Mouse (Mus musculus): ENCODE results near the gene Alas2. TPM values are rescaled to one million over a fixed set of nuclear protein-coding genes. Genes with fewer than 3 reads are reported as not detected.
A peak's percentile ranks its signal among the peaks of the same experiment; 100 is the strongest.

The Alas2 gene
- polyA plus RNA-seq, 1 experiment from 2014 or later = 45.9 TPM

DNA sequence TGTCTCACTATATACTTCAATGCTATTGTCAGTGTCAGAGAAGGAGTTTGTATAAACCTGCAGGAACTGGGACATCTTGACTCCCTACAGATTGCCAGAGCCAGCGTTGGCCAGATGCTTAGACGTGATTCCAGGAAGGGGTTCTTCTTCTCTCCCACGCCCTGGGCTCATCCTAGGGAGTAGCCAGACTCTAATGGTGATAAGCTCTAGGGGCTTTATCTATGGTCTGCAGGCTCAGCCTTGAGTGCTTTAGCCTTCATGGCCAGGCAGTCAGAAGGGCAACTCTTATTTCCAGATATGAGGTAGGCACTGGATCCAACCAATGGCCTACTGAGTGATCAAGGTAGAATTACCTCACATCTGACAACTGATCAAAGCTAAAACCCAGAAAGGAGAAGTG is 2.5 kb downstream of the Alas2 start:
- Histone ChIP-seq H3K4me2 (ENCODE audit: low read length) (no peak overlapping the region), H3K27ac (ENCODE audit: low read length) (no peak overlapping the region), H3K36me3 (ENCODE audit: control insufficient read depth, insufficient read depth, low read length) (peaks cover 2% of the 10 kb centered on the region; the same call in 1 of the 2 replicates), H3K4me1 (ENCODE audit: control insufficient read depth, insufficient read depth, low read length) (no peaks in the 10 kb centered on the region), H3K9me3 (replicated peaks; ENCODE audit: control insufficient read depth, low read length, poor library complexity, severe bottlenecking) (no peaks in the 10 kb centered on the region), H3K27me3 (ENCODE audit: control insufficient read depth, insufficient read depth, low read depth, low read length) (no peaks in the 10 kb centered on the region), H3K9ac (ENCODE audit: low read depth, low read length) (no peak overlapping the region), H3K4me3 (ENCODE audit: low read depth, low read length) (no peak overlapping the region)
- 86% methylated on average over 3 of the region's 3 CpGs for WGBS
- ATAC-seq = no peak

DNA sequence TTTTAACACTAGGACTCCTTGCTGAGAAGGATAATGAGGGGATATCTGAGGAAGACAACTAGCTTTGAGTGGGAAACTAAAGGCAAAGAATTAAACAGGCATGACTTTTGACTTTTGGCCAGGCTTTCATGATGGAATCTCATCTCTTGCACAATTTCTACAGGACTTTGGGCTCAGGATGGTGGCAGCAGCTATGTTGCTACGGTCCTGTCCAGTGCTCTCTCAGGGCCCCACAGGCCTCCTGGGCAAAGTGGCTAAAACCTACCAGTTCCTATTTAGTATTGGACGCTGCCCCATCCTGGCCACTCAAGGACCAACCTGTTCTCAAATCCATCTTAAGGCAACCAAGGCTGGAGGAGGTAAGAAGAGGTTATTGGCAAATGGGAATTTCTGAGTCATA is 4.8 kb downstream of the Alas2 start:
- no peak for ATAC-seq
- WGBS = 90% methylated on average over 2 of the region's 2 CpGs

DNA sequence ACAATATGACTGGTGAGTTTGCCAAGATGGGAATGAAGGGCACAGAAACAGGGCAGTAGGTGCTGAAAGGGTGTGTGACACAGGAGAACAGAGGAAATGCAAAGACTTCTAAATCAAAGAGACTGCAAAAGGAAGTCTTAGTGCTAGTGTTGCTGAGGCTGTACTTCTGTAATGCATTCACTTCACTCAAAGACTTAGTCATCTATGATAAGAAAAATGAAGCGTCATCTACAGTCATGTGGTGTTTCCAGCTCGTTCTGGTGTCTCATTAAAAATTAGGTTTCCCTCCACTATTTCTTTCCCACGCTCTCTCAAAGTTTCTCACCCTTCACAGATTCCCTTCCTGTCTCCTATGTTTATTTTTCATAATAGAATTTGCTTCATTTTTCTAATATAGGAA is 6.9 kb downstream of the Alas2 start:
- H3K4me3 ChIP-seq (ENCODE audit: low read depth, low read length) = no peak overlapping the region
- WGBS = 88% methylated on average over 3 of the region's 3 CpGs
- no peaks in the 10 kb centered on the region for H3K9me3 ChIP-seq (replicated peaks; ENCODE audit: control insufficient read depth, low read length, poor library complexity, severe bottlenecking)
- no peak overlapping the region for H3K27ac ChIP-seq (ENCODE audit: low read length)
- H3K4me1 ChIP-seq (ENCODE audit: control insufficient read depth, insufficient read depth, low read length) = no peaks in the 10 kb centered on the region
- H3K27me3 ChIP-seq (ENCODE audit: control insufficient read depth, insufficient read depth, low read depth, low read length) = no peaks in the 10 kb centered on the region
- peaks cover 2% of the 10 kb centered on the region; the same call in 1 of the 2 replicates for H3K36me3 ChIP-seq (ENCODE audit: control insufficient read depth, insufficient read depth, low read length)
- H3K4me2 ChIP-seq (ENCODE audit: low read length) = no peak overlapping the region
- no peak overlapping the region for H3K9ac ChIP-seq (ENCODE audit: low read depth, low read length)
- no peak for ATAC-seq

More for the DNA sequence above, 4.8 kb downstream of the Alas2 start:
- Histone ChIP-seq H3K27ac (ENCODE audit: low read length) (no peak overlapping the region), H3K9me3 (replicated peaks; ENCODE audit: control insufficient read depth, low read length, poor library complexity, severe bottlenecking) (no peaks in the 10 kb centered on the region), H3K36me3 (ENCODE audit: control insufficient read depth, insufficient read depth, low read length) (peaks cover 2% of the 10 kb centered on the region; the same call in 1 of the 2 replicates), H3K27me3 (ENCODE audit: control insufficient read depth, insufficient read depth, low read depth, low read length) (no peaks in the 10 kb centered on the region), H3K4me3 (ENCODE audit: low read depth, low read length) (no peak overlapping the region), H3K4me1 (ENCODE audit: control insufficient read depth, insufficient read depth, low read length) (no peaks in the 10 kb centered on the region), H3K4me2 (ENCODE audit: low read length) (no peak overlapping the region), H3K9ac (ENCODE audit: low read depth, low read length) (no peak overlapping the region)

DNA sequence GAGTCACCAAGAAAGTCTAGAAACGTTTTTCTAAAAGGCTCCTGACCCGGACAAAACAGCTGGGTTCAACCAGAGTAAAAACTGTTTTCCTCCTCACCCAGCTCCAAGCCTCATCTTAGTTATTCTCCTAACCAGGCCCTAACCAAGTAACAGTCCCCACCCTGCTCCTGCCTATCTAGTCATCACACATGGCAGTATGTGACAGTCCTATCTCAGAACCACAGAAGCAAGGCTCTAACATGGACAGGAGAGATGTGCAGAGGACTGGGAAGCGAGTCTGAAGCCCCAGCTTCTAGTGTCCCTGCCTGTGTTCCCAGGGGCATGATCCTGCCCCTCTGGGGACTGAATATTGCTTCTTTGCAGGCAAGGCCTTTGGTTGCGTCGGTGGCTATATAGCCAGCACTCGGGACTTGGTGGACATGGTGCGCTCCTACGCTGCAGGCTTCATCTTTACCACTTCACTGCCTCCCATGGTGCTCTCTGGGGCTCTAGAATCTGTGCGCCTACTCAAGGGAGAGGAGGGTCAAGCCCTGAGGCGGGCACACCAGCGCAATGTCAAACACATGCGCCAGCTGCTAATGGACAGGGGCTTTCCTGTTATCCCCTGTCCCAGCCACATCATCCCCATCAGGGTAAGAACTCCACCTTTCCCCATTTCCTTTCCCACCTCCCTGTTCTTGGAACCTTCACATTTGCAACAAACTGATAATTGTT is 17.6 kb downstream of the Alas2 start:
- Histone ChIP-seq H3K27ac (ENCODE audit: low read length) (no peak overlapping the region), H3K9me3 (replicated peaks; ENCODE audit: control insufficient read depth, low read length, poor library complexity, severe bottlenecking) (no peaks in the 10 kb centered on the region), H3K4me2 (ENCODE audit: low read length) (no peak overlapping the region), H3K4me3 (ENCODE audit: low read depth, low read length) (no peak overlapping the region), H3K4me1 (ENCODE audit: control insufficient read depth, insufficient read depth, low read length) (no peaks in the 10 kb centered on the region), H3K36me3 (ENCODE audit: control insufficient read depth, insufficient read depth, low read length) (no peaks in the 10 kb centered on the region), H3K27me3 (ENCODE audit: control insufficient read depth, insufficient read depth, low read depth, low read length) (no peaks in the 10 kb centered on the region), H3K9ac (ENCODE audit: low read depth, low read length) (no peak overlapping the region)
- ATAC-seq = no peak
- 89% methylated on average over 12 of the region's 12 CpGs for WGBS

DNA sequence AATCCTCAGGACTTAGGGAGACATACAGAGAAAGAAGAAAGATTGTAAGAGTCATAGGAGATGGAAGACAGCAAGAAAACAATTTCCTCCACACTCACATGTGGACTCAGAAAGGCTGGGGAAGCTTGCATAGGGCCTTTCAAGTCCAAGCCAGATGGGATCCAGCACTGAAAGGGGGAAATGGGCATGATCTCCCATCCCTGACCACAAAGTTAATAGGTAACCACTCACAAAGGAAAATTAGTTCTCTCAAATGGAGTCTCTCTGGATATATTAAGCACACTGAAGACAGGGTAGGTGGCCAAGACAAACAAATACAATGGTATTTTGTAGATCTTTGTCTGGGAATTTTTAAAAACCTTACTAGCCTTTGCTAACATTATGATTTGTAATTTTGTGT is 34.7 kb downstream of the Alas2 start:
- no peaks in the 10 kb centered on the region for H3K27me3 ChIP-seq (ENCODE audit: control insufficient read depth, insufficient read depth, low read depth, low read length)
- H3K4me3 ChIP-seq (ENCODE audit: low read depth, low read length) = no peak overlapping the region
- no peaks in the 10 kb centered on the region for H3K9me3 ChIP-seq (replicated peaks; ENCODE audit: control insufficient read depth, low read length, poor library complexity, severe bottlenecking)
- H3K4me1 ChIP-seq (ENCODE audit: control insufficient read depth, insufficient read depth, low read length) = peaks cover 2% of the 10 kb centered on the region; the same call in 1 of the 2 replicates
- ATAC-seq = no peak
- H3K9ac ChIP-seq (ENCODE audit: low read depth, low read length) = no peak overlapping the region
- no peak overlapping the region for H3K27ac ChIP-seq (ENCODE audit: low read length)
- H3K4me2 ChIP-seq (ENCODE audit: low read length) = no peak overlapping the region
- H3K36me3 ChIP-seq (ENCODE audit: control insufficient read depth, insufficient read depth, low read length) = peaks cover 13% of the 10 kb centered on the region

DNA sequence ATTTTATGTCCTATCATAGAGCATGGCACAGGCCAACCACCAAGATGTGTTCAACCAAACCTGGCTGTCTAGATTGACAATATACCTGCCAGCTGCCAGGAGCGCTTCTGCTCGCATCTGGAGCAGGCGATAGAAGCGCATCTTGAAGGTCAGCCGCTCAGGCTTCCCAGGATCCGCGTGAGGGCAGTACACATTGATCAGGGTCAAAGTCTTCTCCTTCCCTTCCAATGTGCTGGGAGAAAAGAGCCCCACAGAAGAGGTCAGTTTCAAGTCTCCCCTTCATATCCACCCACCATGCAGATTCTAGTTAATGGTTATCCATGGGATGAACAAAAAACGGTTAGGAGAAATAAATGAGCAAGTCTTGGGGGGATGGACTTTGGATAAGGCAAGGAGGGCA is 37.9 kb downstream of the Alas2 start:
- H3K9ac ChIP-seq (ENCODE audit: low read depth, low read length) = no peak overlapping the region
- no peaks in the 10 kb centered on the region for H3K9me3 ChIP-seq (replicated peaks; ENCODE audit: control insufficient read depth, low read length, poor library complexity, severe bottlenecking)
- H3K36me3 ChIP-seq (ENCODE audit: control insufficient read depth, insufficient read depth, low read length) = peaks cover 13% of the 10 kb centered on the region
- H3K4me3 ChIP-seq (ENCODE audit: low read depth, low read length) = no peak overlapping the region
- peaks cover 2% of the 10 kb centered on the region; the same call in 1 of the 2 replicates for H3K4me1 ChIP-seq (ENCODE audit: control insufficient read depth, insufficient read depth, low read length)
- no peak for ATAC-seq
- no peak overlapping the region for H3K27ac ChIP-seq (ENCODE audit: low read length)
- WGBS = 96% methylated on average over 8 of the region's 8 CpGs
- H3K27me3 ChIP-seq (ENCODE audit: control insufficient read depth, insufficient read depth, low read depth, low read length) = no peaks in the 10 kb centered on the region
- no peak overlapping the region for H3K4me2 ChIP-seq (ENCODE audit: low read length)

DNA sequence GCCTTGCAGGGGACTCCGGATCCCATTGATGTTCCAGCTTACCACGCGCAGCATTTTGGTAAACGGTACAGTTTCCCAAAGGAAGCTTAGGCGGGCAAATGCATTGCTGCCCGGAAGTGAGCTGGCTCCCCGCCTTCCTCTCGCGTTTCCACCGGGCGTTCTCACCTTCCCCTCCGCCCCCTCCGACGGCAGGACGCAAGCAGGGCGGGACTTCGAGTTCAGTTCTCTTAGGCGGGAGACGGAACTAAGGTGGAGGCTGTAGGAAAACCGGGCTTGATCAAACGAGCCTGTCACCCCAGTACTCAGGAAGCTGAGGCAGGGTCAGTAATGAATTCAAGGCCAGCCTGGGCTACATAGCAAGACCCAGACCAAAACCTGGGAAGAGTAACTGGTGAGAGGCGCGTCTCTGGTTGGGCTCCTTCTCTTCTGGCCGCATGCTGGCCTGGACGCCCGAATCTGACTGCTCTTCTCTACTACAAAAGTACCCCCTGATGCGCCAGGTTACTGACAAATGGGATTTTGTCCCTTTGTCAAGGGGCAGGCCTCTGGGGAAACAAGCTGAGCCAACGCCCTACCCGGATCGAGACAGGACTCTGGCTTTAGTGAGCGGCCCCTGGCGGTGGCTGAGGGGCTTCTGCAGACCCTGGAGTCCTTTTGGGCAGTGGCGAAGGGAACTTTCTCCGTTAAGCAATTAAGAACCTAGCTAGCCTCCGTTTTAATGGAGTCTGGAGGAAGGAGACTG is 41.0 kb downstream of the Alas2 start, which contains the start of gene Pfkfb1:
Gene Pfkfb1 (plus strand): TSS at position 207 of the 742 bp plus-strand sequence.
- H3K36me3 ChIP-seq (ENCODE audit: control insufficient read depth, insufficient read depth, low read length) = peaks cover 4% of the 10 kb centered on the region; the same call in 1 of the 2 replicates
- H3K4me3 ChIP-seq (ENCODE audit: low read depth, low read length) = peak within 1 kb of the TSS; percentile 54
- 19% methylated on average over 34 of the region's 35 CpGs for WGBS
- H3K4me1 ChIP-seq (ENCODE audit: control insufficient read depth, insufficient read depth, low read length) = peaks cover 2% of the 10 kb centered on the region; the same call in 1 of the 2 replicates
- H3K9me3 ChIP-seq (replicated peaks; ENCODE audit: control insufficient read depth, low read length, poor library complexity, severe bottlenecking) = no peaks in the 10 kb centered on the region
- peak within 1 kb of the TSS; percentile 68 for H3K9ac ChIP-seq (ENCODE audit: low read depth, low read length)
- peak within 1 kb of the TSS; percentile 80 for H3K27ac ChIP-seq (ENCODE audit: low read length)
- peak within 1 kb of the TSS; percentile 63 for H3K4me2 ChIP-seq (ENCODE audit: low read length)
- peak; percentile 97 for ATAC-seq
- H3K27me3 ChIP-seq (ENCODE audit: control insufficient read depth, insufficient read depth, low read depth, low read length) = no peaks in the 10 kb centered on the region

DNA sequence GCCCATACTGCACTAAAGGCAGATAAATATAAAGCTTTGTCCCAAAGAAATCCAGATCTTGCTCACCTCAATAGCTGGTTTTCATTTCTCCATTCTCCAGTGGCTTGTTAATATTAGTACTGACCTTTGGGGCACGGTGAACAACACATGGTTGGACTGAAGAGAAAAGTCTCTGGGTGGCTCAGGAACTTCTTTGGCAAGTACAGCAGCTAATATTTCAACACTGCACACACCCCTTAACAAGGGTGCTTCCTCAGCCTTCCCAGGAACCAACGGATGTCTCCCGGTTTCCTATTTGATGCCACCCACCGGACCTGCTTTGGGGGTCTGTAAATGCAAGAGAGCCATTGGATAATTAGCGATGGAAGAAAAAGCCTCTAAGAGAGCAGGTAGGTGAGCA is 42.5 kb downstream of the Alas2 start, which contains the start of gene Apex2:
Gene Apex2 (minus strand): TSS at position 173 of the 400 bp plus-strand sequence.
- Histone ChIP-seq H3K4me2 (ENCODE audit: low read length) (peak within 1 kb of the TSS; percentile 63), H3K27me3 (ENCODE audit: control insufficient read depth, insufficient read depth, low read depth, low read length) (no peaks in the 10 kb centered on the region; the same call in 1 of the 2 replicates), H3K9ac (ENCODE audit: low read depth, low read length) (no peak within 1 kb of the TSS), H3K27ac (ENCODE audit: low read length) (no peak within 1 kb of the TSS), H3K9me3 (replicated peaks; ENCODE audit: control insufficient read depth, low read length, poor library complexity, severe bottlenecking) (no peaks in the 10 kb centered on the region), H3K36me3 (ENCODE audit: control insufficient read depth, insufficient read depth, low read length) (no peaks in the 10 kb centered on the region; the same call in 1 of the 2 replicates), H3K4me1 (ENCODE audit: control insufficient read depth, insufficient read depth, low read length) (peaks cover 2% of the 10 kb centered on the region; the same call in 1 of the 2 replicates), H3K4me3 (ENCODE audit: low read depth, low read length) (peak within 1 kb of the TSS; percentile 54)
- ATAC-seq = no peak
- WGBS = 83% methylated on average over 5 of the region's 5 CpGs

All from midbrain, embryonic 16.5 days (tissue).